Mouse (Mus musculus): ENCODE data around the gene Ints1. TPM values are rescaled to one million over a fixed set of nuclear protein-coding genes. Genes with fewer than 3 reads are reported as not detected.
A peak's percentile ranks its signal among the peaks of the same experiment; 100 is the strongest.
"Not testable (repeated sequence)": the region's sequence is repeated elsewhere in the genome, so short reads cannot be mapped to it uniquely, and the experiment has no call there.

Ints1 gene
- polyA plus RNA-seq, 1 experiment = 46.5 TPM

DNA sequence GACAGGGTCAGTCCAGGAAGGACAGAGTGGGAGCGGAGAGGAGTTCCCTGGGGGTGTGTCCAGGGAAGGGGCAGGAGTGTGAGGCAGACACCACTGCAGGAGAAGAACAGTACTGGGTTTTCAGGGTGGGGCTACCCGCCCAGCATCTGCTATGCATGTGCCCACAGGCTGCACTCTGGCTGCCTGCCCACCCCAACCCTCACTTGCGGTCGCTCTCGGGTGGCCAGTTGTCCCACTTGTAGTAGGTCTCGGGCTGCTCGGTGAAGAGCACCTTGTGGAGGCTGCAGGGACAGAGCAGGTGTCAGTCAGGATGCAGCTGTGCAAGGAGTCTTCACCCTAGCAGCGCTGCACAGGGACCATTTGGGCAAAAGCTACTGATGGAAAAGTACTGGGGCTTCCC, 7.3 kb downstream of the Ints1 start:
- DNase-seq (ENCODE audit: low read depth, low spot score) = no peak
- 95% methylated on average over 8 of the region's 8 CpGs for WGBS

- no peak for DNase-seq (ENCODE audit: low read depth, low spot score)
- 77% methylated on average over 11 of the region's 11 CpGs for WGBS
Measured at GRCm38 (mm10) chr5:139764296-139764695, 11.2 kb downstream of the Ints1 start.

GRCm38 (mm10) chr5:139758096-139758495, 17.4 kb downstream of the Ints1 start:
- WGBS = 88% methylated on average over 16 of the region's 16 CpGs
- no peak for DNase-seq (ENCODE audit: low read depth, low spot score)

DNA sequence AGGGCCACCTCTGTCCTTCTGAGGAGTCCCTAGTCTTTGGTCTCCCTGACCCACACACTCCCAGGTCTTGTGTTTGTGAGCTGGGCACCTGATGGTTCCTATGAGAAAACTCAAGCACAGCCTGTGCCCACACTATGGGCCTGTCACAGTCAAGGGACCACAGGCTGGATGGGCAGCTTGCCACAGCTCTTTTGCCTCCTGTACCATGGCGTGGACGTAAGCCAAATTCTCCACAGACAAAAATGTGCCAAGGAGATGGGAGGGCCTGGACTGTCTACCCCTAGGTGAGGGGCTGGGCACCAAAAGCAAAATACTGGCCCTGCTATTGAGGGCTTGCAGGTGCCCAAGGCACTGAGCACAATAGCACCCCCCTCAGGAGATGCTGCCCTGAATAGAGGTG, 18.9 kb downstream of the Ints1 start:
- 98% methylated on average over 2 of the region's 2 CpGs for WGBS
- no peak for DNase-seq (ENCODE audit: low read depth, low spot score)

DNA sequence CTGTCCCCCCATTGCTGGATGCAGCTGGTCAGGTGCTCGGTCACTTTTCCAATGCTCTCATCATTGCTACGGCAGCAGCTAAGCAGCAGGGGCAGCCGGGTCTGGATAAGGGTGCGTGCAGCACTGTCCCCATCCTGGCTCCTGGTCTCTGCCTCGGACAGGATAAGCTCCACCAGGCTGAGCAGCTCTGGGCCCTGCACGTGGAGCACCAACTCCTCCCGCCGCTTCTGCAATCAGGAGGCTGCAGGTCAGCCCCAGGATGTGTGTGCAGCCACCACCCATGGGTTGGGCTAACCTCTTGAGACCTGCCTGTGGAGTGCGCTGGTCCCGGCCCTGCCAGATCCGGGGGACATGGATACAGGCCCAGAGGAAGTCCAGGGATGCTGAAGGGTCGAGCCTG, 19.3 kb downstream of the Ints1 start:
- WGBS = 84% methylated on average over 12 of the region's 12 CpGs
- no peak for DNase-seq (ENCODE audit: low read depth, low spot score)

GRCm38 (mm10) chr5:139754753-139755152, 20.7 kb downstream of the Ints1 start:
- DNase-seq (ENCODE audit: low read depth, low spot score) = no peak
- 23% methylated on average over 12 of the region's 12 CpGs for WGBS

DNA sequence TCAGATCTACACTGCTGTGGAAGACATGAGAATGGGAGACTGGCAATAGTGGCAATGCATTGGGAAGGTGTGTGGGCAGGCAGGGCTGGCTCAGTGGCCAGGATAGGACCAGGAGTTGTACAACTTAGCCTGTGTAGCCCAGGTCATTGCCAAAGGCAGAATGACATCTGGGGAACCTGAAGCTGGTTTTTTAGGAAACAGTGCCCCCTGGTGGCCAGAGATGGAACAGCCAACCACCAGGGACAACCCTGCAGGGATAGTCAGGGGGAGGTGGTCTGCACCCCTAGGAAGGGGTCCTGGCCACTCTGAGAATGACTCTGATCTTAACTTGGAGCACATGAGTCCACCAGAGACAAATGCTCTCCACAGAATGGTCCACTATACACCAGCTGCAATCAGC, 24.9 kb downstream of the Ints1 start:
- no peak for DNase-seq (ENCODE audit: low read depth, low spot score)

DNA sequence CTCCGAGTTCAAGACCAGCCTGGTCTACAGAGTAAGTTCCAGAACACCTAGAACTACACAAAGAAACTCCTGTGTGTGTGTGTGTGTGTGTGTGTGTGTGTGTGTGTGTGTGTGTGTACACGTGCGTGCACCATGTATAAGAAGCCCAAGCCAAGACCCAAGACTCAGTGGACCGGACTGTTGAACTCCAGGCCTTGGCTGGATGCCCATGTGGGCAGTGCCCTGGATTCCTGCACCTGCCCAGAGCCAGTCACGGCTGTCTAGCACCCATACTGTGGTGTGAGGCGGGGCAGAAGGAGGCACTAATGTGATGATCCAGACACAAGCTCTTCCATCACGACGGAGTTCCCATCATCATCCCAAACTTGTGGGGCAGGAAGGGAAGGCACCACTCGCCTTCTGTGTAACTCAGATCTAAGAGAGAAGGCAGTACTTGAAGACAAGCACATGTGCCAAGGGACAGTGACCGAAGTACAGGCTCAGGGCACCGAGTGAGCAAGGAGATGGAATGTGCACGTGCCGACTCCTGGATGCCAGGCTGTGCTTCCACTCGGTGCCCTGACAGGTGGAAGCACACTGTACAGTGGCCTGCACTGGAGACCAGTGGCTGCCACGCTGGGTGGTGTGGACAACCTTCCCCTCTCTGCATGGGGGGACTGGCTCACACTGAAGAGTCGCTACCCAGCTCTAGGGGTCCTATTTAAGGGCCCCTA, 25.9 kb downstream of the Ints1 start:
- WGBS = 53% methylated on average over 16 of the region's 16 CpGs
- DNase-seq (ENCODE audit: low read depth, low spot score) = no peak

GRCm38 (mm10) chr5:139745771-139746170, 29.7 kb downstream of the Ints1 start:
- DNase-seq (ENCODE audit: low read depth, low spot score) = no peak
- WGBS = 1% methylated on average over 3 of the region's 3 CpGs

- not testable (repeated sequence) for DNase-seq (ENCODE audit: low read depth, low spot score)
- WGBS = 22% methylated on average over 3 of the region's 3 CpGs
Measured at GRCm38 (mm10) chr5:139742640-139743039, 32.8 kb downstream of the Ints1 start.

GRCm38 (mm10) chr5:139738592-139739315, 36.7 kb downstream of the Ints1 start:
- no peak for DNase-seq (ENCODE audit: low read depth, low spot score)
- 53% methylated on average over 7 of the region's 7 CpGs for WGBS

- DNase-seq (ENCODE audit: low read depth, low spot score) = peak; percentile 94
- 39% methylated on average over 14 of the region's 14 CpGs for whole genome bisulfite sequencing
Measured at GRCm38 (mm10) chr5:139737841-139738591, 37.5 kb downstream of the Ints1 start.

DNA sequence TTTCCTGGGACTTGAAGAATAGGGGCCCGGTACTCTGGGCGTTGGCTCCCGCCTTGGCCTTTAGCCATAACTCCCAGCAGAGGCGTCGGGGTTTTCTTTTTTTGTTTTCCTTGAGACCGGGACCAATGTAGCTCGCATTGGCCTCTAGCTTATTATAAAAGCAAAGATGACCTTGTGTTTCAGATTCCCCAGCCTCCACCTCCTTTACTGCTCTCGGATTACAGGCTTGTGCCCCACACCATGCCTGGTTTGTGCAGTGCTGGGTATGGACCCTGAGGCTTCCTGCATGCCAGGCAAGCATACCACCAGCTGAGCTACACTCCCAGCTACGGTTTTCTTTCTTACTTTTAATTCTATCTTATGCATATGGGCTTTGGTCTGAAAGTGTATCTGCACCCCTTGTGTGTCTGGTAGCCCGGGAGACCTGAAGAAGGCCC, 39.0 kb downstream of the Ints1 start:
- DNase-seq (ENCODE audit: low read depth, low spot score) = no peak
- 7% methylated on average over 10 of the region's 10 CpGs for WGBS

DNA sequence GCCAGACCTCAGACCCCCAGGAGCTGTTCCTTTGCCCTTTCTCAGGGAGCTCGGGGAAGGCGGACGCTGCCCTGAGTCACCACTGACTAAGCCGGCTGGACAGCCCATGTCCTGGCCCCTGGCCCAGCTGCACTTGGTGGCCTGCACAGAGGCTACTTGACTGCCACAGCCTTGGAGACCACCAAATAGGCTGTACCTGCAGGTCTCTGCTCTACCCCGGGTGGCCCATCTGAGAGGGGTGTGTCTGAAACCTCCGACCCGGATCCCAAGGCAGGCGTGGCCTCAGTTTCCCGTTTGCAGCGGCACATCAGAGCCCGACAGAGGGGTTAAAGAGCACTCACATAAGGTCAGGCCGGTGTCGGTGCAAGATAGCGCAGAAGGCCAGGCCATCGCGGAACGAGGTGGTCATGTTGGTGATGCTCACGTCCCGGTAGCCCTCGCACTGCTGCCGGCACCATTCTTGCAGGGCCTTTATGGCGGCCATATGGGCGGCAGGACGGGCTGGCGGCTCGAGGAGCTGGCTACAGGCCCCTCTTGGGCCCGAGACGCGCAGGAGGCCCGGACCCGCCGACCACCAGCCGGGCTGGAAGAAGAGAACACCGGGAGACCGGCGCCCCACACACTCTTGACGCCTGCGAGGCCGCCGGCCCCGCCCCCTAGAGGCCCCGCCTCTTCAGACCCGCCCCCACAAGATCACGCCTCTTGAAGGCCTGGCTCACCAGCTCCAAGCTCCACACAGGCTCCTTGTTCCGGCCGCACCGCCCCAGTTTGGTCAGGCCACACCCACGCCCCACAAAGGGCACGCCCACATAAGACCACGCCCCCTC, 39.6 kb downstream of the Ints1 start, which contains the start of gene Micall2:
TSS of gene Micall2 (minus strand) at position 660 of the 827 bp plus-strand sequence.
- DNase-seq (ENCODE audit: low read depth, low spot score) = peak; percentile 93
- WGBS = 2% methylated on average over 49 of the region's 50 CpGs

DNA sequence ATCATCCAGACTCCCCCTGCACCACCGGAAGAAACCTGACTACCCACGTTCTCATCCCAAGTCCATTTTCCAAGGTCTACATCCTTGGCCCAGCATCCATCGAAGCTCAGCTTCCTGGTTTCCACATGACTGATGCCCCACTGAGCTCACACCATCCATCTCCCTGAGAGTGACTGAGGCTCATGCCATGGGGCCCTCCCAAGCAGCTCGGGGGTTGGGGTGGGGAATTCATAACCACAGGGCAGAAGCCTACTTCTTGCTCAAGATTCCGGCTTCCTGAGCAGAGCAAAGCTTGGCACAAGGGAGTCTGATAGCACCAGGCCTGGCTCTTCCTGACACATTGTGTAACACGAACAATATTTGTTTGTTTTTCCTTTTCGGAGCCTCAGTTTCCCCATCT, 40.7 kb downstream of the Ints1 start:
- WGBS = 68% methylated on average over 7 of the region's 7 CpGs

DNA sequence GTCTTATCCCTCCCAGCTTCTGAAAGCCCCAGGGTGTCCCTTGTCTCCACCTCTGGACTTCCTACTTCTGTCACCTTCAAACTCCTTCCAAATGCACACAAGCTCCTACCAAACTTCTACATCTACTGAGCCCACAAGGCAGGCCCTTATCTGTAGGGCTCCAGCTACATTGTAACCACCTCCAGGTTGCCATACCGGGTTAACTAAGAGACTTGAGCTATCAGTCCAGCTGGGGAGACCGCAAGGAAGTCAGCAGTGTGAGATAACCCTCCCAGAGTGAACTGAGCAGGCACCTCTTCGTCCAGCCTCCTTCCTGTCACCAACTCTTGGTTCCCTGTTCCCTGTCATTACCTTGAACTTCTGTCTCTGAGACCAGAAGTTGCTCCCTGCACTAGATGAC, 41.5 kb downstream of the Ints1 start:
- WGBS = 35% methylated on average over 3 of the region's 3 CpGs
- no peak for DNase-seq (ENCODE audit: low read depth, low spot score)

More for the DNA sequence above, 40.7 kb downstream of the Ints1 start:
- no peak for DNase-seq (ENCODE audit: low read depth, low spot score)

GRCm38 (mm10) chr5:139732634-139733107, 42.8 kb downstream of the Ints1 start:
- peak; percentile 91 for DNase-seq (ENCODE audit: low read depth, low spot score)
- WGBS = 27% methylated on average over 11 of the region's 11 CpGs

DNA sequence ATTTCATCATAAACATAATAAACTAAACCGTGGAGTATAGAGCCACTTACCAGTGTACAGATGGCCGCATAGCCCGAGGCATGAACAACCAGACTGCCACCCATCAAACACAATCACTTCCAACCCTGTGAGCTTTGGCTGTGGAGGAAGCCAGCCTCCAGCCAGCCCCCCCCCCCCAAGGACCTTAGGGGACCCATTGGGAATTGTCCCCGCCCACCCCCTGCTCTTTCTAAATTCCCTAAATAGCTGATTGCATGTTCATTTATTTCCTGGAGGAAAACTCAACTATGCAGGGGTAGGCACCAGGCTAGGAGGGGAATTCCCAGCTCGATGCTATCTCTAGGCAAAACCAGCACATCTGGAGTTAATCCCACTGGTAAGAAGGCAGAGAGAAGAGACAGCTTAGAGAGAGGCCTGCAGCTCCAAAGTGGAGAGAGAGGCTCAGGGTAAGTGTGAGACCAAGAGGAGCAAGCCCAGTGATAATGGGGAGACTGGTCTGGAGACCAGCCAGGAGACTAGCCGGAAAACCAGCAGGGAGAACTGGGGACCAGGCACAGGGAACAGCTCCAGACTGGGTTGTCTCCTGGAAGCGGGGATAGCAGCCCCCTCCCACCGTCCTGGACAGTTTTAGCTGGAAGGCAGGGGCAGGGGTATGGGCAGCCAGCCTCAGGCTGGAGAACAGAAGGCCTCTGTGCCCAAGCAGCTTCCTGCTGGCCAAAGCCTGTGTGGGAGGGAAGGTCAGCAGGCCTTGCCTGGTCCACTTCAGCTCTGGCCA, 44.6 kb downstream of the Ints1 start:
- 33% methylated on average over 8 of the region's 8 CpGs for WGBS
- no peak for DNase-seq (ENCODE audit: low read depth, low spot score)

DNA sequence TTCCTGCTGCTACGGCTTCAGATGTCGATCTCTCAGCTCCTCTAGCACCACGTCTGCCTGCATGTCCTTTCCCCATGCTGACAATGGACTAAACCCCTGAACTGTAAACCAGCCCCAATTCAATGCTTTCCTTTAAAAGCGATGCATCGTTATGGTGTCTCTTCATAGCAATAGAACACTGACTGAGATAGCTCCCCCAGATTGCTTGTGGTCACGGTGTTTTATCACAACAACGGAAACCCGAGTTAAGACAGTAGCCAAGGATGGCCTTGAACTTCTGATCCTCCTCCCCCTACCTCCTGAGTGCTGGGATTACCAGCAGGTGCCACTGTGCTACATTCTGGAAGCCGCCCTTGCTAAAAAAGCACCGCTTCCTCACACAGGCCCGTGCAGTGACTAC, 48.2 kb downstream of the Ints1 start:
- no peak for DNase-seq (ENCODE audit: low read depth, low spot score)
- WGBS = 81% methylated on average over 11 of the region's 11 CpGs
